Mouse (Mus musculus): ENCODE data around the gene Cpa2. TPM values are rescaled to one million over a fixed set of nuclear protein-coding genes. Genes with fewer than 3 reads are reported as not detected.
A peak's percentile ranks its signal among the peaks of the same experiment; 100 is the strongest.

The Cpa2 gene
- total RNA-seq, 2 experiments from 2014 or later = 0.90 to 2.8 TPM

GRCm38 (mm10) chr6:30547656-30548306, 6.4 kb downstream of the Cpa2 start:
- DNase-seq = peak; percentile 75

GRCm38 (mm10) chr6:30549231-30549761, 7.9 kb downstream of the Cpa2 start:
- DNase-seq = no peak

GRCm38 (mm10) chr6:30550496-30551192, 9.3 kb downstream of the Cpa2 start:
- DNase-seq = no peak

- no peak for DNase-seq
These were observed 9.8 kb downstream of the Cpa2 start for GRCm38 (mm10) chr6:30551193-30551515.

DNA sequence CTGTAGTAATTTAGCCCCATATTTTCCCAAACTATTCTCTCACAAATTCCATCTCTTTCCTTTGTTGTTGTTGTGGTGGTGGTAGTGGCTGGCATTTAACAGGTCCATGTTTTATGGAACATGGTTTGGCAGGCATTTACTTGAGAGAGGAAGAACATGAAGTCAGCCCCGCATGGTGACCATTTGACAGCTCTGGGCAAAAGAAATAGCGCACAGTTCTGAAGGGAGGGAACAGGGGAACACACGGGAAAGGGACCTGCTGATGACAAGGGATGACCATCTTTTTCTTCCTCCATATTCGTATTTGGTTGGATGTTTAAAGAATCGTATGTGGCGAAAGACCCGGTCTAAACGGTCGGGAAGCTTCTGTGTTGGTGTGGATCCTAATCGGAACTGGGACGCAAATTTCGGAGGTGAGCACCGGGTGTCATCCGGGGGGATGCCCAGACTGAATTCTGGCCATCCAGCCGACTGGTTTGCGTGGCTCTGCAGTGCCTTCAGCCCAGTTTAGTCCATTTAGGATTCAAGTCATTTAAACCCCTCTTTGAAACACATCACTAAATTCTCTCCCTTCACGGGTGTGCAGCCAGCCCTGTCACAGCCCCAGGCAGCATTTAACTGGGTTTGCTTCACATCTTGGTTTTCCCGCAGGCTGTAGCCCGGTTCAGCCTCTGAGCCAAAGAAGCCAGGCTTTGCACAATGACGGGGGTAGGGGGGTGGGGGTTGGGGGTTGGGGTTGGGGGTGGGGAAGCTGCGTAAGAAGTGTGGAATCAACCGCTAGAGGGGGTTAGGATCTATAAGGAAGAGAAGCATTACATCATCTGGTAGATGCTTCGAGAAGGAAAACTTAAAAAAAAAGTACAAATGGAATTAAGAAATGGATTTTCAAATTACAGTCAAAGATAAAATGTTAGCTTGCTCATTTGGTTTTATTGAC, 10.5 kb downstream of the Cpa2 start:
- DNase-seq = no peak

- DNase-seq = no peak
These were observed 11.2 kb downstream of the Cpa2 start for GRCm38 (mm10) chr6:30552628-30553027.

- DNase-seq = peak; percentile 54
These were observed 12.1 kb downstream of the Cpa2 start for GRCm38 (mm10) chr6:30553381-30554010.

GRCm38 (mm10) chr6:30554092-30554491, 12.7 kb downstream of the Cpa2 start:
- no peak for DNase-seq

DNA sequence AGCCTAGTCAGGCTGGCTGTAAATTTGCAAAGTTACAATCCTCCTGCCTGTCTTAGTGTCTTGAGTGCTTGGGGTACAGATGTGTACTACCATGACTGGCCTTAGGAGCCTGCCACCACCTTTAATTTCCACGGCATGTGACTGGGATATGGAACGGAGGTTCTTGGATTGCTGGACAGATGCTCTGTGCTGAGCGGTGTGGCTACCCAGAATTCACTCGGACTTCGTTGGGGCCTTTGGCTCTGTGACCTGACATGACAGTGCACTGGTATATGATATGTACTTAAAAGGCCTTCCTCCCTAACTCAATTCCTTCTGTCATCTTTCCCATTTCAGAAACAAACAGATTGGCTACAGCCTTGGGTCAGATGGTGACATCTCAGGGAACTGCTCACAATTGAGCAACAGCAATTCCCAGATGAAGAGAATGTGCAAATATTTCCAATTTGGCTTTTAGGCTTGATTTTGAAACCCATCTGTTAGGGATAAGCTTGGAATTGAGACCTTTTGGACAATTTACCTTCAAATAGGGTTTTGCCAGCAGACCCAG, 13.3 kb downstream of the Cpa2 start:
- no peak for DNase-seq

GRCm38 (mm10) chr6:30556080-30556479, 14.7 kb downstream of the Cpa2 start:
- DNase-seq = peak; percentile 79

- peak; percentile 30 for DNase-seq
These were observed 18.3 kb downstream of the Cpa2 start for GRCm38 (mm10) chr6:30559726-30560125.

DNA sequence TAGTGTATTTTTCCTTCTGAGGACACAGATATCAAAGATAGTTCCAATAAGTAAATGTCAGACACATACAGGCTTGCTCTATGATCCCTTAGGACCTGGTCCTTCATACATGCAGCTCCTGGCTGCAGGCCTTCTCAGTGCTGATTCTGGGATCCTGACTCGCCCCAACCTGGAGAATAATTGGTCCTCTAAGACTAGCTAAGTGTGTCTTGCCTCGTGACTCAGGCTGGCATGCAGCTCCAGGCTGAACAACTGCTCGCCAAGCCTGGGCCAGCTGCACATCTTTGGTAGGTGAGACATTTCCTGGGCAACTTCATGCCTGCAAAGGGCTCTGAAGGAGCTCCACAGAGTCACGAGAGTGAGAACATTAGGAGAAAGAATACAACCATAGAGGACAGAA, 20.8 kb downstream of the Cpa2 start:
- no peak for DNase-seq

DNA sequence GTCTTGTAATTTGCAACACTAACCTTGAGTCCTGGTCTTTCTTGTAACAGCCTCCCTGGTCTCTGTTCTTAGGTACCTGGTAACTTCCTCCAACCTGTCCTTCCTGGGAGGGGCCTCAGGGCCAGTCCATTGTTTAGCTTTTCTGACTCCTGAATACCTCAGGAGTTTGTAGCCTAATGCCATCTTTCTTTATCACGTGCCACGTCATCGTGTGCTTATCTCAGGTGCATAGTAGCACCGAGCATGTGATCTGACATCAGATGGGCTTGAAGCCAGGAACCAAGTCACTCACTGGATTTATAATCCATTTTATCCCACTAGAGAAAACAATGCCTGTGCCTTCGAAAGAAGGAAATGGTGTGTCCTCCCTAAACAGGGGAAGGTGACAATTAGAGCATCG, 22.2 kb downstream of the Cpa2 start:
- DNase-seq = no peak

DNA sequence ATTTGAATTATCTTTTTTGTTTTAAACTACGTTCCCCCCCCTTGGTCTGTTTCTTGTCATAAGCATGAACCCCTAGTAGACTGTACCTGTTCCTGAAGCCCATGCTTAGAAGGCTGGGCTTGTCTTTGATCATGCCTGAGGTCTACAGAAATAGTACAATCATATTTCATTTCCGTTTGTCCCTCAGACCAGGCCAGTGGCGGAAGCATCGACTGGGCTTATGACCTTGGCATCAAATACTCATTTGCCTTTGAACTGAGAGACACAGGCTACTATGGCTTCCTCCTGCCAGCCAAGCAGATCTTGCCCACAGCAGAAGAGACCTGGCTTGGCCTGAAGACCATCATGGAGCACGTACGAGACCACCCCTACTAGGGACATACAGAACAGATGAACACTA, 22.7 kb downstream of the Cpa2 start:
- DNase-seq = no peak

GRCm38 (mm10) chr6:30568069-30568468, 26.7 kb downstream of the Cpa2 start, which contains the start of gene Cpa4:
TSS of gene Cpa4 (plus strand) at chr6:30568369.
- no peak for DNase-seq

DNA sequence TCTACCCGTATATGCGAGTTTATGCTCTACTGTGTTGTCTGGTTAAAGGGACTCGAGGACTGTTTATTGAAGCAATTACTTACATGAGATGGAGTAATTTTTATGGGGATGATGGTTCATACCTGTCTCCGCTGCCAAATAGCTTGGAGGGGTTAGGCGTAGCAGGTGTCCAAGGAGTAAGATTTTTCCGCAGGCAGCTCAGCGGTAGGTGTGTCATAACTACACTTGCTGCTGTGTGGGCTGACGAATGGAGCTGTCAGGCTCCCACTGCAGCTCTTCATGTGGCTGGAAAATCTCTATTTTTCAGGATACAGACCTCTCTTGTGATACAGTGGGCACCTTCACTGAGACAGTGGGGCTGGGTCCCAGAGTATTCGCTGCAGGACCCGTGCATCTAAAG, 27.9 kb downstream of the Cpa2 start:
- no peak for DNase-seq

- DNase-seq = no peak
These were observed 28.6 kb downstream of the Cpa2 start for GRCm38 (mm10) chr6:30570012-30570411.

GRCm38 (mm10) chr6:30572456-30573311, 31.3 kb downstream of the Cpa2 start:
- DNase-seq = no peak

GRCm38 (mm10) chr6:30573380-30573779, 32.0 kb downstream of the Cpa2 start:
- DNase-seq = no peak

GRCm38 (mm10) chr6:30574945-30575344, 33.6 kb downstream of the Cpa2 start:
- DNase-seq = no peak
